Mouse (Mus musculus): ENCODE measurements around the gene Scml4. TPM values are rescaled to one million over a fixed set of nuclear protein-coding genes. Genes with fewer than 3 reads are reported as not detected.

Gene Scml4
- polyA plus RNA-seq, 1 experiment from 2014 or later, result 10.6 TPM

DNA sequence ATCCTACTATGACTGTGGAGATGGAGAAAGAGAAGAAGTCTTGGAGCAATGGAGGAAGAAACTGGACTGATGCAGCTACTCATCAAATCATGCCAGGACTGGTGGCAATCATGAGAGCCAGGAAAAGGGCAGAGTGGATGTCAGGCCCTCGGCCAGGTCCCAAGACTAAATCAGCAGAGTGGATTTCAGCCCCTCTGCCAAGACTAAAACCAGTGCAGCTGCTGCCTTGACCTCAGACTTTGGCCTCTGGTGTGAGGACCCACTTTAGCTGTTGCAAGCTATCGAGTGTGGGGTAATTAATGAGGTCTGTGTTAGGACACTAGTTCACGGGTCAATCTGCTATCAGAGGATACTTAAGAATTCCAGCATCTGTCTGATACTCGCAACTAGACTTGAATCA lies 30.2 kb downstream of the Scml4 start:
- Histone ChIP-seq H3K9me3 (no peaks in the 10 kb centered on the region), H3K27me3 (no peaks in the 10 kb centered on the region), H3K4me1 (replicated peaks) (no peaks in the 10 kb centered on the region), H3K4me3 (no peak overlapping the region), H3K27ac (replicated peaks) (no peak overlapping the region), H3K9ac (no peak overlapping the region), H3K4me2 (no peak overlapping the region), H3K36me3 (no peaks in the 10 kb centered on the region)
- no peak for ATAC-seq (ENCODE audit: low FRiP score, low read depth)
- WGBS, result 69% methylated on average over 4 of the region's 4 CpGs

DNA sequence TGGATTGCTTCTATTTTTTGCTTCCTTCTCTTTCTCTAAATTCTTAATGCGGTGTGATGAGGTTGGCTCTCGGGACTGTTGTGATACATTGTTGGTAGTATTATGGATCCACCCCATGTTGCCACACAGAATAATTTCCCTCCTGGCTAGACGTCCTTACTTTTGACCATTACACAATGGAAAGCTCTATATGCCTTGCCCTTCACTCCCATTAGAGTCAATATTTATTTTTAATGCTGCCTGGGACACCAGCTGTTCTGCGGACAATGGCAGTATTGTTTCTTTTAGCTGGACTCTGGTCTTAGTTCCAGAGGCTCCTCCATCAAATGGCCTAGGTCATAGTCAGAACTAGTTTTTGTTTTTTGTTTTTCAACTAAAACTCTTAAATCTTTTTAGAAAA lies 32.1 kb downstream of the Scml4 start:
- no peak for ATAC-seq (ENCODE audit: low FRiP score, low read depth)
- H3K36me3 ChIP-seq, result no peaks in the 10 kb centered on the region
- 35% methylated on average over 4 of the region's 4 CpGs for WGBS
- H3K9ac ChIP-seq, result no peak overlapping the region
- H3K27ac ChIP-seq (replicated peaks), result no peak overlapping the region
- H3K4me3 ChIP-seq, result no peak overlapping the region
- no peaks in the 10 kb centered on the region for H3K4me1 ChIP-seq (replicated peaks)
- no peaks in the 10 kb centered on the region for H3K9me3 ChIP-seq
- no peak overlapping the region for H3K4me2 ChIP-seq
- H3K27me3 ChIP-seq, result no peaks in the 10 kb centered on the region

DNA sequence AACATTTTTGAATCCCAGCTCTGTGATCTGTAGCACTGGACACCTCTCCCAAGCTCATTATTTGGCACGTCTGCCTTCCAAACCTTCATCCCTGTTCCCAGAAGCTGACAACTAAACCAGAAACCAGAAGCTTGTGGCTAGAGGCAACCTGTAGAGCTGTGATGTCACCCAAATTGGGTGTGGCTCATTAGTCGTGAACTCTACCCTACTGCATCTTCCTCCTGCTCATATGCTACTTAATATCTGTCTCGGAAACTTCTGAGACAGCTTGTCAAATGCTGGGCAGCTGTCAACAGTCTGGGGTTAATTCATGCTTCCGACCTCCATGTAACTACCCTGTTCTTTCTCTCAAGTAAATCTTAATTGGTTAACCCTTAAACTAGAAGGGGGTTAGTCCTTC lies 32.8 kb downstream of the Scml4 start:
- no peak overlapping the region for H3K4me2 ChIP-seq
- H3K9ac ChIP-seq, result no peak overlapping the region
- 83% methylated on average over 4 of the region's 4 CpGs for WGBS
- H3K27ac ChIP-seq (replicated peaks), result no peak overlapping the region
- H3K36me3 ChIP-seq, result no peaks in the 10 kb centered on the region
- no peak for ATAC-seq (ENCODE audit: low FRiP score, low read depth)
- no peak overlapping the region for H3K4me3 ChIP-seq
- H3K9me3 ChIP-seq, result no peaks in the 10 kb centered on the region
- H3K4me1 ChIP-seq (replicated peaks), result no peaks in the 10 kb centered on the region
- H3K27me3 ChIP-seq, result no peaks in the 10 kb centered on the region

DNA sequence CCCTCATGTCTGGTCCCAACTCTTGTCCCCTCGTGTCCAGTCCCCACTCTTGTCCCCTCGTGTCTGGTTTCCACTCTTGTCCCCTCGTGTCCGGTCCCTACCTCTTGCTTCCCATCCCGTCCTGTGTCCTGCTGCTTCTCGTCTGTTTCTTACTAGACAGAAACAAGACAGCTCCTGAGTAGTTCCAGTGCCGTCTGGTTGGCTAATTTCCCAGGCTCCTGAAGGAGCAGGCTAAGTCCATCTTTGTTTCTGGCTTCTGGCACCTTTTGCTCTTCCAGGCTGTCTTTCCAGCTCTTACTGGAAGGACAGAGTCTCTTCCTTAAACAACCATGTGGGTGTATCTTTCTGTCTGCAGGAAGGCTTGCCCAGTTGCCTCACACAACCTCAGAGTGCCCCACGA lies 33.7 kb downstream of the Scml4 start:
- no peak for ATAC-seq (ENCODE audit: low FRiP score, low read depth)
- H3K4me1 ChIP-seq (replicated peaks), result no peaks in the 10 kb centered on the region
- no peak overlapping the region for H3K27ac ChIP-seq (replicated peaks)
- no peaks in the 10 kb centered on the region for H3K9me3 ChIP-seq
- no peaks in the 10 kb centered on the region for H3K36me3 ChIP-seq
- H3K27me3 ChIP-seq, result no peaks in the 10 kb centered on the region
- no peak overlapping the region for H3K4me3 ChIP-seq
- no peak overlapping the region for H3K9ac ChIP-seq
- WGBS, result 68% methylated on average over 8 of the region's 8 CpGs
- no peak overlapping the region for H3K4me2 ChIP-seq

DNA sequence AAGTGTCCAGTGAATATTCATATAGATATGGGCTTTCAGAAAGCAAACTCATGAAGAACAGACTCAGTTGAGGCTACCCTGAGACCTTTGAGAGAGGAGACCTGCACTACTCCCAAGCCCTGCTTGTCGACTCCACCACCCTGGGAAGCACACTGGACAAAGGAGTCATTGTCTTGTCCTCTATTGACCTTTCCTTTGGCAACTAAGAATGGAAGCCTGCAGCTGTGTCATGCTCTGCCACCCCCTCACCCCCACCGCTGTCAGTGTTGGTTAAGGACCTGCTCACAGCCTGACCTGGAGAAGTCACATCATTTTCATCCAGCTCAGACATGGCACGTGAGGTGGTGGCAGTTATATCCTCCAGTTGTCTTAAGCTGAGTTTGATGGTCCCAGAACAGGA lies 34.1 kb downstream of the Scml4 start:
- Histone ChIP-seq H3K36me3 (no peaks in the 10 kb centered on the region), H3K9me3 (no peaks in the 10 kb centered on the region), H3K4me2 (no peak overlapping the region), H3K27ac (replicated peaks) (no peak overlapping the region), H3K9ac (no peak overlapping the region), H3K4me3 (no peak overlapping the region), H3K4me1 (replicated peaks) (no peaks in the 10 kb centered on the region), H3K27me3 (no peaks in the 10 kb centered on the region)
- WGBS, result 24% methylated on average over 3 of the region's 3 CpGs
- no peak for ATAC-seq (ENCODE audit: low FRiP score, low read depth)

DNA sequence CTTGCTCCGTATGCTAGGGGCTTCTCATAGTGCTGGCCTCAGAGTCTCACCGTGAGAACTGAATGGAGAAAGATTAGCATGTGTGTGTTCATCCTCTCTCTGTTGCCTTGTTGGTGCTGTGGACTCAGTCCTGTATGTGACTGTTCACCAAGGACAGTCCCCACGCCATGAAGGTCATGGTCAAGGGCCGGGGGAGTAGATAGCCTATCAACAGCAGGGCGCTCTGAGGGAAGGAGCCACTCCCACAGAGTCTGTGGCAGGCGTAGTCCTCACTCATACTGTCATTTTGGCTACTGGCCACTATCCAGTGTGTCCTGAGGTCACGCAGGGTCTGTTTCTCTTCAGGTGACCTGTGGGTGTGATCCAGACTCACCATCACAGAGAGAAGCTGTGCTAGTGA lies 34.5 kb downstream of the Scml4 start:
- Histone ChIP-seq H3K36me3 (no peaks in the 10 kb centered on the region), H3K9ac (no peak overlapping the region), H3K9me3 (no peaks in the 10 kb centered on the region), H3K4me3 (no peak overlapping the region), H3K27ac (replicated peaks) (no peak overlapping the region), H3K27me3 (no peaks in the 10 kb centered on the region), H3K4me2 (no peak overlapping the region), H3K4me1 (replicated peaks) (no peaks in the 10 kb centered on the region)
- ATAC-seq (ENCODE audit: low FRiP score, low read depth), result peak; percentile 38; the same call in 1 of the 2 replicates
- WGBS, result 84% methylated on average over 7 of the region's 7 CpGs

DNA sequence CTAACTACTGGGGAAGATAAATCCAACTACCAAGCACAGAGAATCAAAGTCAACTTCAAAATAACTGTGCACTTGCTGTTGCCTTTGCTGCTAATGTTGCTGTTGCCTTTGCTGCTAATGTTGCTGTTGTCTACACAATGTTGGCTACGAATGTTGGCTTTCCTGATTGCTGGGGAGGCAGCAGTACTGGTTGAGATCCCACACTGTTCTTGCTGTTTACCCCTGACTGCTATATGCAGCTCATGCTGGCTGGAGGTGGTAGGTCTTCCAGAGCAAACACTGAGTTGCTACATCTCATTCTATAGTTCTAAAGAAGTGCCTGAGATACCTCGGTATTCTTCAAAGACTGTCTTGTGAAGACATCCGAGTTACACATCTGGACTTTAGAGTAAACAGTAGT lies 36.5 kb downstream of the Scml4 start:
- ATAC-seq (ENCODE audit: low FRiP score, low read depth), result no peak
- Histone ChIP-seq H3K27ac (replicated peaks) (no peak overlapping the region), H3K36me3 (no peaks in the 10 kb centered on the region), H3K9ac (no peak overlapping the region), H3K9me3 (no peaks in the 10 kb centered on the region), H3K4me1 (replicated peaks) (no peaks in the 10 kb centered on the region), H3K27me3 (no peaks in the 10 kb centered on the region), H3K4me2 (no peak overlapping the region), H3K4me3 (no peak overlapping the region)
- 91% methylated on average over 3 of the region's 3 CpGs for WGBS

DNA sequence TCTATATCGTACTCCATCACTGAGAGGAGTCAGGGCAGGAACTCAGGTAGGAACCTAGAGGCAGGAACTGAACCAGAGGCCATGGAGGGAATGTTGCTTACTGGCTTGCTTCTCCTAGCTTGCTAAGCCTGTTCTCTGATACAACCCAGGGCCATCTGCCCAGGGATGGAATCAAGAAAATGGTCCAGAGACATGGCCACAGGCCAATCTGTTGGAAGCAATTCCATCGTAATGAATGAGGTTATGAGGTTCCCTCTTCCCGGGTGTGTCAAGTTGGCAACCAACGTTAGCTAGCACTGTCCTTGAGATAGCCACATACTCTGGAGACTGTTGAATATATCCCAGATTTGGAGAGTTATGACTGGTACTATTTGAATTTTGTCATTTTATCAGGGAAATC lies 37.0 kb downstream of the Scml4 start:
- no peak for ATAC-seq (ENCODE audit: low FRiP score, low read depth)
- Histone ChIP-seq H3K27me3 (no peaks in the 10 kb centered on the region), H3K9me3 (no peaks in the 10 kb centered on the region), H3K4me3 (no peak overlapping the region), H3K9ac (no peak overlapping the region), H3K4me1 (replicated peaks) (no peaks in the 10 kb centered on the region), H3K4me2 (no peak overlapping the region), H3K27ac (replicated peaks) (no peak overlapping the region), H3K36me3 (no peaks in the 10 kb centered on the region)
- WGBS, result 86% methylated on average over 4 of the region's 4 CpGs

DNA sequence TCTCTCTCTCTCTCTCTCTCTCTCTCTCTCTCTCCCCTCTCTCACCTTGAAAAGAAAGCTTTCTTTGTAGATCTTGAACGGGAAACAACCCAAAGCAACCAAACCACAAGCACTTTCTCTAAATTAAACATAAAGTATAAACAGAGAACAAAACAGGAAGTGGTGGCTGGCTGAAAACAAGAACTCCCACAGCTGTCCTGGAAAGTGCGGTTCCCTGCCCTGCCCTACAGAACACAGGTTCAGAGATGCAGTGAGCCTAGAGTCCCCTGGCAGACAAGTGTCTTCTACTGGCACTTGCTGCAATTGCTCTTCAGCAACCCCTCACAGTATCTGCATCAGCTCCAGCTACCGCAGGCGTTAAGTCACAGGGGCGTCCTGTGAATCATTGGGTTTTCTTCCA lies 37.5 kb downstream of the Scml4 start:
- H3K9me3 ChIP-seq, result no peaks in the 10 kb centered on the region

DNA sequence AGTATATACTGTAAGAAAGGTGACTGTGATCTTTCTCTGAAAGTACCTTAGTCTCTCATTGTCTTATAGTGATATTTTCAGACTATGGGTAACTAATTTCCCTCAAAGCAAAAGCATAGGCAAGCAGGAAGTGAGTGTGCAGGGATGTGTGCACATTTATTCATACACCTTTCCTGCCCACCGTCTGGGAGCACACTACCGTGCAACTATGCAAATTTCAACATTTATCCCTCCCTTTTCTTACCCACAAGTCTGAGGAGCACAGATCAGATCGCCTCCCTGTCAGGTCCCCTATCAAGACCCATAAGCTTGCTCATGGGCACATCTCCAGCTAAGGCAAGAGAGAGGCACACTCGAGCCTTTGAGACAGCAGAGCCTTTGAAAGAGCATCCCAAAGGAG lies 41.2 kb downstream of the Scml4 start:
- Histone ChIP-seq H3K4me1 (replicated peaks) (no peaks in the 10 kb centered on the region), H3K9me3 (no peaks in the 10 kb centered on the region), H3K9ac (no peak overlapping the region), H3K4me2 (no peak overlapping the region), H3K4me3 (no peak overlapping the region), H3K36me3 (no peaks in the 10 kb centered on the region), H3K27ac (replicated peaks) (no peak overlapping the region), H3K27me3 (no peaks in the 10 kb centered on the region)
- WGBS, result 76% methylated on average over 4 of the region's 4 CpGs
- ATAC-seq (ENCODE audit: low FRiP score, low read depth), result no peak

More for the DNA sequence above, 37.5 kb downstream of the Scml4 start:
- H3K27me3 ChIP-seq, result no peaks in the 10 kb centered on the region
- no peak overlapping the region for H3K27ac ChIP-seq (replicated peaks)
- ATAC-seq (ENCODE audit: low FRiP score, low read depth), result no peak
- WGBS, result 84% methylated on average over 5 of the region's 5 CpGs
- no peak overlapping the region for H3K4me3 ChIP-seq
- H3K4me2 ChIP-seq, result no peak overlapping the region
- no peak overlapping the region for H3K9ac ChIP-seq
- no peaks in the 10 kb centered on the region for H3K4me1 ChIP-seq (replicated peaks)
- H3K36me3 ChIP-seq, result no peaks in the 10 kb centered on the region

DNA sequence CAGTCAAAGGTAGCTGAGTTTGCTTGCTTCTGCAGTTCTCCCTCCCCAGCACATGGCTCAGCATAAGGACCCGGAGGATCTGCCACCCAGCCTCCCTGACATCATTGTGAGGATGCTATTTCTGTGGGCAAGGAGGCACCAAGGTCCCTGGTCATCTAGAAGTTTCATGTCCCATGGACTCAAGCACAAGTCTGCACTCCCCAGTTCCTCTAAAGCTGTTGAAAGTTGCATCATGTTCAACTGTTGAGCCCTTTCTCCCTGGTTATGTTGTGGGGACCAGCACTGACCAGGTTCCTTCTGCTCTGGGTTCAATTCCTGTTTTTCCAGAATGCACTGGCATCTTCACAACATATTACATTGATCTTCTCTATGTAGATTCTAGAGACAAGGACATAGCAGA lies 42.9 kb downstream of the Scml4 start:
- no peaks in the 10 kb centered on the region for H3K36me3 ChIP-seq
- no peak overlapping the region for H3K9ac ChIP-seq
- H3K4me3 ChIP-seq, result no peak overlapping the region
- H3K27me3 ChIP-seq, result no peaks in the 10 kb centered on the region
- no peaks in the 10 kb centered on the region for H3K4me1 ChIP-seq (replicated peaks)
- no peak overlapping the region for H3K4me2 ChIP-seq
- H3K27ac ChIP-seq (replicated peaks), result no peak overlapping the region
- no peak for ATAC-seq (ENCODE audit: low FRiP score, low read depth)
- no peaks in the 10 kb centered on the region for H3K9me3 ChIP-seq
- WGBS, result 100% methylated on average over 1 of the region's 1 CpGs

DNA sequence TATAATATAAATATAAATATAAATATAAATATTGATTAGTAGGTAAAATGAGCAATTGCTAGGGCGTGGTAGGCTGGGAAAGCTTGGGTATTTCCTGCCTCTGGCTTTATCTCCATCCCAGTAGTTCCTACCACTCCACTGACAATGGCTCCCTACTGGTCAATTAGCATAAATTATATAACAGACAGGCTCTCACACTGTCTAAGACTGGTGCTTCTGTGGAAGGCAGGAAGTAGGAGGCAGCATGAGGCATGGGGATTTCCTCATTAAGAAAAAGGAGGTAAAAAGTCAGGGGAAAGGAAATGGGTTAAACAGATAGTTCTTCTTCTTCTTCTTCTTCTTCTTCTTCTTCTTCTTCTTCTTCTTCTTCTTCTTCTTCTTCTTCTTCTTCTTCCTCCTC lies 48.4 kb downstream of the Scml4 start:
- WGBS, result 57% methylated on average over 1 of the region's 1 CpGs
- ATAC-seq (ENCODE audit: low FRiP score, low read depth), result no peak
- Histone ChIP-seq H3K4me1 (replicated peaks) (no peaks in the 10 kb centered on the region), H3K9me3 (no peaks in the 10 kb centered on the region), H3K27ac (replicated peaks) (no peak overlapping the region), H3K9ac (no peak overlapping the region), H3K36me3 (no peaks in the 10 kb centered on the region), H3K4me3 (no peak overlapping the region), H3K4me2 (no peak overlapping the region), H3K27me3 (no peaks in the 10 kb centered on the region)

DNA sequence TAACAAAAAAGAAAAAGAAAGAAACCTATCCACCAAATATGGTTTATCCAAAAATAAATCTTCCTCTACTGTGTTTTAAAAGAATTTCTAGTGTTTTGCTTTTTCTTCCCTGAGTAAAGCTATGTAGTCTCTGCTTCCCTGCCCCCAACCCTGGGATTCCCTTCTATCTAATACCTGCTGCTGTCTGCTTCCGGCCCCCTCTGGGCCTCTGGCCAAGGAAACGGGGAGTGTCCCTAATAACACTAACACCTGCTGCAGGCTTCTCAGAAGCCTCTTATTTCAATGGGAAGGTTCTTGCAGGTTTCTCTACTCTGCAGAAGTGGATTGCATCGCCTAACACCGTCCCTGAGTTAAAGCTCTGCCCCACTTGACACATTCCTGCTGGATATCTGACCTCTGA lies 50.4 kb downstream of the Scml4 start:
- 56% methylated on average over 4 of the region's 4 CpGs for WGBS
- no peak overlapping the region for H3K27ac ChIP-seq (replicated peaks)

More for the DNA sequence above, 50.4 kb downstream of the Scml4 start:
- H3K4me2 ChIP-seq, result no peak overlapping the region
- no peak overlapping the region for H3K4me3 ChIP-seq
- no peaks in the 10 kb centered on the region for H3K9me3 ChIP-seq
- ATAC-seq (ENCODE audit: low FRiP score, low read depth), result no peak
- H3K36me3 ChIP-seq, result no peaks in the 10 kb centered on the region
- no peaks in the 10 kb centered on the region for H3K4me1 ChIP-seq (replicated peaks)
- H3K9ac ChIP-seq, result no peak overlapping the region
- no peaks in the 10 kb centered on the region for H3K27me3 ChIP-seq

Data from hindbrain, embryonic 15.5 days (tissue).